Mouse (Mus musculus) gonadal fat pad, adult 2 months (tissue): Measurements from ENCODE around the gene Wdr66. TPM values are rescaled to one million over a fixed set of nuclear protein-coding genes. Genes with fewer than 3 reads are reported as not detected.

Source experiments
- DNase-seq: peaks from one replicate; pipeline ENCODE4 v3.0.0-alpha.2; 2012; ENCODE audit warnings: low read depth
- polyA plus RNA-seq: library from polyadenylated mRNA; depleted of rRNA; stranded (reverse); fragments of >200 nt; gene quantifications from 2 replicates; pipeline ENCODE4 v1.2.3, GENCODE M21; 2012

The Wdr66 gene
- polyA plus RNA-seq, 1 experiment: 2.5 TPM

DNA sequence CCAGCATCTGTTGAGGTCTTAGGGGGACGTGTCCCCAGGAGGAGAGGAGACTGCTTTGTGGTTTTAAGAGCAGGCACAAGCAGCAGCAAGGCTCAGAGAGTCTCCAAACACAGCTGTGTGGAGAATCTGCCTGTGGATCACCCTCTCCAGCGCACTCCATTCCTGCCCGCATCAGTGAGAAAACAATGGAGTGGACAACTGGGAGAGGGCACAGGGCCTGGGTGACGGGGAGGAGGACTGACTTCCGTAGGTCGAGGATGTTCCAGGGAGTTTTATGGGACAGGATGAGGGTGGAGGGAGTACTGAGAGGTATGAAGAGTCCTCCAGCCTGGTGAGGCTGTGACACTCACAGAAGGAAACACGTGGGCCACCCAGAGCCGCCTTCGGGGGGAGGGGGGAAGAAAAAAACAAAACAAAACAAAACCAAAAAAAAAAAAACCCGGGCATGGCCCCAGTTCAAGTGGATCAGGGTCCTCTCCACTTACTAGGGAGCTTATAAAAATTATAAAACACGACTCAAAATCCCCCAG, 62.0 kb downstream of the Wdr66 start:
- DNase-seq: no peak

- DNase-seq: no peak
Measured at GRCm38 (mm10) chr5:123315219-123315866, 63.4 kb downstream of the Wdr66 start.

GRCm38 (mm10) chr5:123317992-123318391, 66.1 kb downstream of the Wdr66 start:
- DNase-seq: no peak

- DNase-seq: no peak
Measured at GRCm38 (mm10) chr5:123320136-123320535, 68.2 kb downstream of the Wdr66 start.

DNA sequence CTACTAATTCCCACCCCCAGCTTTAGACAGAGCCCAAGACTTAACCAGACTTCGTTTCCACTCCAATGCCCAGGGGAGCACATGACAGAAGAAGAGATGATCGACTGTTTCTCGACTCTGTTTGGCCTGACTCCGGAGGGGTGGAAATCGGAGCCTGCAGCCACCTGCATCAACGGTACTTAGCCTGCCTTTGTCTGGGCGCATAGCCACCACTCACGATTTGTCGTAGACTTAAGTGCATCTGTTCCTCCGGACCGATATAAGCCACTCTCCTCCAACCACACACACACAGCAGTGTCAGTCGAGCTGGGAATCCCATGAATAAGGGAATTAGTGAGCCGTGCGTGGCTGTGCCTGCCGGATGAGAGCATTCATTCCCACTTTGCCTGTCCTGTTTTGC, 72.3 kb downstream of the Wdr66 start:
- no peak for DNase-seq

- no peak for DNase-seq
Measured at GRCm38 (mm10) chr5:123326006-123326750, 74.3 kb downstream of the Wdr66 start.

DNA sequence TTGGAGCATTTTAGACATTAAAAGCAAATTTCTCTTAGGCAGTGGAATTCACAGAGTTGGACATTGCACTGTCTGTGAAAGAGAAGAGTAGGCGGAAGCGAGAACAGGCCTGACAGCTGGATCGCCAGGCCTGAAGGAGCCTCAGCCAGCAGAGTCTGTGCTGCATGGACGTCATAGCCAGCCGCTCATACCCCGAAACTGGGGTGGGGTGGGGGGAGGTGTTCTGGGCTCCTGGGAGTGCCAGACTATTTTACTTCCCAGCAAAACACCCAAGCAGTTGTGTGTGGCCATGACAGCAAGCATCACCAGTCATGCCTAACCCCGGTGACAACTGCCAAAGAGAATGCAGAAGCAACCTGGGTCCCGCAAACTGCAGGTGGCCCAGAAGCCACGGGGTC, 74.8 kb downstream of the Wdr66 start:
- DNase-seq: no peak

GRCm38 (mm10) chr5:123327686-123328085, 75.8 kb downstream of the Wdr66 start:
- no peak for DNase-seq

- no peak for DNase-seq
Measured at GRCm38 (mm10) chr5:123333566-123333965, 81.7 kb downstream of the Wdr66 start.

GRCm38 (mm10) chr5:123336205-123336961, 84.5 kb downstream of the Wdr66 start:
- DNase-seq: no peak

DNA sequence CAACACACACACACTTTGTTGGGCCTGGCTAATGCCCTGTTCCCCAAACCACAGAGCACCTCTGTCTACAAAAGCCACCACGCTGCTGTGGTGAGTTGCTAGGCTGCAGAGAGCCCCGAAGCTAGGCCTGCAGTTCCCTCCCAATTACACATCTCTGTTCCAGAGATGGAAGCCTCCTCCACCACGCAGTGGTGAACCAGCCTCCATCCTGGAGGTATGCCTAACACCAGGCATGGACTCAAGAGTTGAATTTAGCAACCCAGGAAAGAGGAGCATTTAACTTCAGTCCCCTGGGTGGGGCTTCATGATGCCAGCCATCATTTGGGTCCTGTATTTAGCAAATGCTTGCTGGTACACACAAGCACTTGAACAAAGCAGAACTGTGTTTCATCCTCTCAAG, 86.6 kb downstream of the Wdr66 start:
- no peak for DNase-seq

GRCm38 (mm10) chr5:123343707-123344627, 92.1 kb downstream of the Wdr66 start, which contains the start of gene Bcl7a:
Gene Bcl7a, plus strand, starts transcription at chr5:123343834.
- no peak for DNase-seq

DNA sequence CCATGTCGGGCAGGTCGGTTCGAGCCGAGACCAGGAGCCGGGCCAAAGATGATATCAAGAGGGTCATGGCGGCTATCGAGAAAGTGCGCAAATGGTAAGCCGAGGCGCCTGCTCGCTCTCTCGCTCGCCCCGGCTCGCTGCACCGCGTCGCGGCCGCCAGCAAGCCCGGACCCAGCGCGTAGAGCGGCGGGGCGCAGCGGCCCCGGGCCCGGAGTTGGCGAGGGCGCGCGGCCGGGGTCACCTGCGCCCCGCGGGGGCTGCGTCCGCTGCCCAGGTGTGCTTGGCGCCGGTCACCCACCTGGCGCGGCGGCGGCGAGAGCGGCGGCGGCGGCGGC, 92.7 kb downstream of the Wdr66 start:
- DNase-seq: no peak

GRCm38 (mm10) chr5:123344963-123345852, 93.3 kb downstream of the Wdr66 start:
- DNase-seq: no peak

DNA sequence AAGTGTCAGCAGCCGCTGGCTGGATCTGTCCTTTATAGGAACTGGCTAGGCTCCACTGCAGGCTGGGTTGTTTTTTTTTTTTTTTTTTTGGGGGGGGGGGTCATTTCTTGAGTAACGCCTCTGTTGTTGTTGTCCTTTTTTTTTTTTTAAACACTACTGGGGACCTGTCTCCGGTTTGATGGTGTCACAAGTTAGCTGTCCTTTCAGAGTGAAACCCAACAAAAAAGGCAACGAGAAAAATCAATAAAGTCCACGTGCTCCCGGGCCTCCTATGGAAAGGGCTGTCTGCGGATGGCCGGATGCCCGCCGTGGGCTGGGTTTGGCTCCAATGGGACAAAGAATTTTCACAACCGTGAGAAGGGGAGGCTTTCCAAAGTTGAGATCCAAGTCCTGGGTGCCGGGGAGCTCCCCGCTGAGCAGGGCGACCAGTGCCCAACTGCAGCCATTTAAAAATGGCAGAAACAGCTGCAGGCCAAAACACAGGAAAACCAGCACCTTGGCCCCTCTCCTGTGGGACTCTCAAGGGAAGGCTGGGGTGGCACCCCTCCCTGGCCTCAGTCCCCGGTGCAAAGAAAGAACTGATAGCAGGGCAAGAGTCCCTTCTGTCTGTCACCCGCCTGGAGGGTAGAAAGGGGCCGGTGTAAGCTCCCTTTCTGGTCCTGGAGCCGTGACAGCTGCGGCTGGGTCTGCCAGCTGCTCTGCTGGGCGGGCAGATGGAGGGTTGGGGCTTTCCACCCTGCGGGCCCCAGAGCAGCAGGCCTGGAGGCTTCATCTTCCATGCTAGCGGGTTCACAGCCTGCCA, 94.2 kb downstream of the Wdr66 start:
- DNase-seq: no peak

DNA sequence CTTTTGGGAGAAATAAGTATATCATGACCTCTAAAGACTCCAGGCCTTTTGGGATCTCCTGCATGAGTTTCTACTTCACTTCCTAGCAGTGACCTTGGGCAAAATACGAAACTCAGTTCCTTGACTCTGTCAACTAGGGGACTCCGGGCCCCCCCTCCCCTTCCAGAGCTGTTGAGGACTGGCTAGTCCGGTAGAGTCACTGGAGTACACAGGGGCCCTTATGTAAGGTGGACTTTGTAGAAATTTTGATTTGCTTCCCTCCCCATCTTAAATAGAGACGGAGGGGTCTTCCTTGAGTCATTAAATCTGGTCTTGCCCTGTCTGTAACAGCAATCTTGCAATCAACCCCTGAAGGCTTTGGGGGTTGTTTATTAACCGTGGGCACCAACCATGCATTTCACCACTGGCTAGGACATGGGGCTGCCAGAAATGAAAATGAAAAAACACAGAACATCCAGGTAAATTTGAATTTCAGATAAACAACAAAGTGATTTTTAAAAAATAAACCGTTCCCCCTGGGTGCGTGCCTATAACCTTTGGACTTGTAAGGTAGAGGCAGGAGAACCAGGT, 94.9 kb downstream of the Wdr66 start:
- no peak for DNase-seq

GRCm38 (mm10) chr5:123347985-123348384, 96.1 kb downstream of the Wdr66 start:
- no peak for DNase-seq

DNA sequence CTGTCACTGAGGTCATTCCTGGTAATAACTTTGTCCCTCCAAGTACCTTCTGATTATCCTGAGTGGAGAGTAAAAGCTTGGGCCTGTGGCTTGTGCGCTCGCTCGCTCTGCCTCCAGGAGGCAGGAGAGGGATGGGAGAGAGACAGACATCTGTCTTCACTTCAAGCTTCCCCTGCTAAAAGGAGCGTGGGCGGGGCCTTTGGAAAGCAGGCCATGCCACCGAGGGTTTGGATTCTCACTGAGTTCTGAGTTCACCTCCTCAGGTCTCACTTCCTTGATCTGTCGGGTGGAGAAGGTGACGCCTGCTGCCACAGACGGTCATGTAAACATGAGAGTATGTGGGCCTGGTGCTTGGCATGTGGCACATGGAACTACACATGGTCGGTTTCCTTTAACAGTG, 98.5 kb downstream of the Wdr66 start:
- no peak for DNase-seq

GRCm38 (mm10) chr5:123355918-123356317, 104.0 kb downstream of the Wdr66 start:
- no peak for DNase-seq
